Mouse (Mus musculus) adrenal gland, postnatal 36 days (tissue): ENCODE results near the gene Magi2. TPM values are rescaled to one million over a fixed set of nuclear protein-coding genes. Genes with fewer than 3 reads are reported as not detected.

Experiments used
- DNase-seq, 2 experiments: peaks; one replicate each; pipeline ENCODE4 v3.0.0; 2021; ENCODE audit warnings: mixed read lengths in 1 of 2
- total RNA-seq, 2 experiments: library from RNA; stranded (reverse); gene quantifications; 2 replicates each; pipeline ENCODE4 v1.2.3; 2021

The Magi2 gene
- total RNA-seq, 2 experiments from 2014 or later: 6.1 to 12.5 TPM

- no peak for DNase-seq
Observed at GRCm38 (mm10) chr5:20668736-20669355, 1442.0 kb downstream of the Magi2 start.

- no peak for DNase-seq
Observed at GRCm38 (mm10) chr5:20669456-20669855, 1442.6 kb downstream of the Magi2 start.

GRCm38 (mm10) chr5:20671826-20672225 lies 1445.0 kb downstream of the Magi2 start:
- peak; percentile 1 to 13 for DNase-seq

GRCm38 (mm10) chr5:20674523-20674922 lies 1447.7 kb downstream of the Magi2 start:
- DNase-seq: peak in 1 of 2 experiments; percentile 36

- DNase-seq: no peak
Observed at GRCm38 (mm10) chr5:20675163-20675665, 1448.4 kb downstream of the Magi2 start.

GRCm38 (mm10) chr5:20676193-20676871 lies 1449.5 kb downstream of the Magi2 start:
- peak in 1 of 2 experiments; percentile 42 for DNase-seq

- no peak for DNase-seq
Observed at GRCm38 (mm10) chr5:20677246-20677645, 1450.4 kb downstream of the Magi2 start.

GRCm38 (mm10) chr5:20678573-20678972 lies 1451.7 kb downstream of the Magi2 start:
- DNase-seq: no peak

GRCm38 (mm10) chr5:20679920-20680319 lies 1453.1 kb downstream of the Magi2 start:
- DNase-seq: no peak

GRCm38 (mm10) chr5:20680833-20681530 lies 1454.1 kb downstream of the Magi2 start:
- DNase-seq: no peak

GRCm38 (mm10) chr5:20681660-20682059 lies 1454.8 kb downstream of the Magi2 start:
- no peak for DNase-seq

- DNase-seq: no peak
Observed at GRCm38 (mm10) chr5:20682208-20682607, 1455.4 kb downstream of the Magi2 start.

- DNase-seq: no peak
Observed at GRCm38 (mm10) chr5:20684112-20684511, 1457.3 kb downstream of the Magi2 start.

- DNase-seq: no peak
Observed at GRCm38 (mm10) chr5:20692230-20692629, 1465.4 kb downstream of the Magi2 start.

GRCm38 (mm10) chr5:20699116-20699515 lies 1472.3 kb downstream of the Magi2 start:
- no peak for DNase-seq

- DNase-seq: peak; percentile 90 to 92
Observed at GRCm38 (mm10) chr5:20701483-20702421, 1474.9 kb downstream of the Magi2 start.

- DNase-seq: peak; percentile 26 to 48
Observed at GRCm38 (mm10) chr5:20702480-20703303, 1475.9 kb downstream of the Magi2 start.

GRCm38 (mm10) chr5:20703304-20703700 lies 1476.5 kb downstream of the Magi2 start:
- no peak for DNase-seq

- no peak for DNase-seq
Observed at GRCm38 (mm10) chr5:20703971-20704575, 1477.2 kb downstream of the Magi2 start.

- DNase-seq: no peak
Observed at GRCm38 (mm10) chr5:20704886-20705285, 1478.0 kb downstream of the Magi2 start.
